Mouse (Mus musculus) thymus, adult 2 months (tissue): Measurements from ENCODE around the gene Add2.

Experiments used
- CTCF ChIP-seq: fragments of 200-500 bp; IDR thresholded peaks from 2 replicates; pipeline ENCODE4 v1.5.1; 2012; ENCODE audit warnings: mild to moderate bottlenecking, control low read depth, low read length, moderate library complexity, borderline replicate concordance; ENCODE audit not compliant: control insufficient read depth, poor library complexity, insufficient read depth; ENCODE audit errors: extremely low read depth
- POLR2A ChIP-seq: fragments of 200-500 bp; IDR thresholded peaks from 2 replicates; pipeline ENCODE4 v1.6.1; 2012; ENCODE audit warnings: mild to moderate bottlenecking, low read length, control low read depth, moderate library complexity; ENCODE audit not compliant: control insufficient read depth, poor library complexity, insufficient read depth; ENCODE audit errors: extremely low read depth

- TF ChIP-seq CTCF (no peak), POLR2A (no peak)
Measured at GRCm38 (mm10) chr6:86160878-86161277, 132.4 kb downstream of the Add2 start.
